Mouse (Mus musculus): Measurements from ENCODE around the gene Olfr723.
"Not testable (repeated sequence)": the region's sequence is repeated elsewhere in the genome, so short reads cannot be mapped to it uniquely, and the experiment has no call there.

The Olfr723 gene

GRCm38 (mm10) chr14:49931687-49932086, at the start of gene Olfr723:
Gene Olfr723, minus strand, starts transcription at chr14:49931787.
- not testable (repeated sequence) for DNase-seq (ENCODE audit: low spot score in 2 of 2)

- not testable (repeated sequence) for DNase-seq (ENCODE audit: low spot score in 2 of 2)
Measured at GRCm38 (mm10) chr14:49963174-49963573, 31.6 kb upstream of the Olfr723 start, which contains the start of gene Olfr724. Gene Olfr724, minus strand, starts transcription at chr14:49963274.

- DNase-seq (ENCODE audit: low spot score in 2 of 2) = no peak
Measured at GRCm38 (mm10) chr14:49955890-49956289, 24.3 kb upstream of the Olfr723 start.

- DNase-seq (ENCODE audit: low spot score in 2 of 2) = no peak
Measured at GRCm38 (mm10) chr14:49901899-49902298, 29.7 kb downstream of the Olfr723 start, which contains the start of gene Olfr722. Gene Olfr722, minus strand, starts transcription at chr14:49901999.
